Mouse (Mus musculus) C2C12 (cell line): ENCODE data around the gene Kcng3. TPM values are rescaled to one million over a fixed set of nuclear protein-coding genes. Genes with fewer than 3 reads are reported as not detected.

Experiments
- H3K27me3 ChIP-seq: one replicate; pipeline ENCODE4 v1.6.1; 2011; ENCODE audit not compliant: control insufficient read depth, insufficient read depth, insufficient read length
- H3K36me3 ChIP-seq: one replicate; pipeline ENCODE4 v1.6.1; 2011; ENCODE audit not compliant: control insufficient read depth, insufficient read depth
- H3K4me3 ChIP-seq: one replicate; pipeline ENCODE4 v1.5.1; 2011; ENCODE audit warnings: mild to moderate bottlenecking, control low read depth; ENCODE audit not compliant: poor library complexity, insufficient read depth, severe bottlenecking
- H3K79me2 ChIP-seq: one replicate; pipeline ENCODE4 v1.6.1; 2011; ENCODE audit not compliant: control insufficient read depth, insufficient read depth
- H3K79me3 ChIP-seq: one replicate; pipeline ENCODE4 v1.6.1; 2011; ENCODE audit warnings: low read depth, control low read depth
- H3ac ChIP-seq: one replicate; pipeline ENCODE3; 2011; ENCODE audit warnings: low read depth; ENCODE audit not compliant: control insufficient read depth, insufficient read length
- CEBPB ChIP-seq: IDR thresholded peaks from one replicate; pipeline ENCODE4 v1.6.1; 2011; ENCODE audit warnings: low read depth, mild to moderate bottlenecking, control low read depth, moderate library complexity
- CTCF ChIP-seq: IDR thresholded peaks from one replicate; pipeline ENCODE4 v1.5.1; 2011; ENCODE audit not compliant: control insufficient read depth, insufficient read depth, insufficient read length
- FOSL1 ChIP-seq: IDR thresholded peaks from one replicate; pipeline ENCODE4 v1.8.0; 2011; ENCODE audit warnings: mild to moderate bottlenecking, low read length; ENCODE audit not compliant: poor library complexity, insufficient read depth, severe bottlenecking
- MAX ChIP-seq: IDR thresholded peaks from one replicate; pipeline ENCODE4 v1.6.1; 2011; ENCODE audit warnings: mild to moderate bottlenecking, control low read depth
- MYOD1 ChIP-seq: IDR thresholded peaks from one replicate; pipeline ENCODE4 v1.6.1; 2011; ENCODE audit warnings: low read depth; ENCODE audit not compliant: control insufficient read depth, insufficient read length
- MYOG ChIP-seq: IDR thresholded peaks from one replicate; pipeline ENCODE4 v1.6.1; 2011; ENCODE audit not compliant: control insufficient read depth, insufficient read length; ENCODE audit errors: extremely low read depth
- USF1 ChIP-seq: IDR thresholded peaks from one replicate; pipeline ENCODE4 v1.6.1; 2011; ENCODE audit warnings: low read depth, mild to moderate bottlenecking, control low read depth, moderate library complexity
- polyA plus RNA-seq: library from polyadenylated mRNA; unstranded; fragments of >200 nt; fragmentation: generic; extraction: Trizol; gene quantifications from one replicate; pipeline ENCODE4 v1.2.1, GENCODE M21; 2012; ENCODE audit warnings: missing spikeins

The Kcng3 gene
- polyA plus RNA-seq, 1 experiment: not detected

- Histone ChIP-seq H3K36me3 (no peaks in the 10 kb centered on the region), H3K79me3 (no peaks in the 10 kb centered on the region), H3K79me2 (no peaks in the 10 kb centered on the region), H3K27me3 (peaks cover 2% of the 10 kb centered on the region), H3ac (no peak overlapping the region), H3K4me3 (no peak overlapping the region)
- no peak for TF ChIP-seq MAX
- no peak for TF ChIP-seq MYOD1
- TF ChIP-seq FOSL1: no peak
- no peak for TF ChIP-seq MYOG
- TF ChIP-seq USF1: no peak
- no peak for TF ChIP-seq CEBPB
- TF ChIP-seq CTCF: no peak
Measured at GRCm38 (mm10) chr17:83637393-83637792, 5.7 kb upstream of the Kcng3 start.

GRCm38 (mm10) chr17:83636443-83636842, 4.7 kb upstream of the Kcng3 start:
- H3K36me3 ChIP-seq: no peaks in the 10 kb centered on the region
- H3K79me2 ChIP-seq: no peaks in the 10 kb centered on the region
- H3ac ChIP-seq: no peak overlapping the region
- peaks cover 11% of the 10 kb centered on the region for H3K27me3 ChIP-seq
- TF ChIP-seq FOSL1: no peak
- H3K79me3 ChIP-seq: no peaks in the 10 kb centered on the region
- H3K4me3 ChIP-seq: no peak overlapping the region

DNA sequence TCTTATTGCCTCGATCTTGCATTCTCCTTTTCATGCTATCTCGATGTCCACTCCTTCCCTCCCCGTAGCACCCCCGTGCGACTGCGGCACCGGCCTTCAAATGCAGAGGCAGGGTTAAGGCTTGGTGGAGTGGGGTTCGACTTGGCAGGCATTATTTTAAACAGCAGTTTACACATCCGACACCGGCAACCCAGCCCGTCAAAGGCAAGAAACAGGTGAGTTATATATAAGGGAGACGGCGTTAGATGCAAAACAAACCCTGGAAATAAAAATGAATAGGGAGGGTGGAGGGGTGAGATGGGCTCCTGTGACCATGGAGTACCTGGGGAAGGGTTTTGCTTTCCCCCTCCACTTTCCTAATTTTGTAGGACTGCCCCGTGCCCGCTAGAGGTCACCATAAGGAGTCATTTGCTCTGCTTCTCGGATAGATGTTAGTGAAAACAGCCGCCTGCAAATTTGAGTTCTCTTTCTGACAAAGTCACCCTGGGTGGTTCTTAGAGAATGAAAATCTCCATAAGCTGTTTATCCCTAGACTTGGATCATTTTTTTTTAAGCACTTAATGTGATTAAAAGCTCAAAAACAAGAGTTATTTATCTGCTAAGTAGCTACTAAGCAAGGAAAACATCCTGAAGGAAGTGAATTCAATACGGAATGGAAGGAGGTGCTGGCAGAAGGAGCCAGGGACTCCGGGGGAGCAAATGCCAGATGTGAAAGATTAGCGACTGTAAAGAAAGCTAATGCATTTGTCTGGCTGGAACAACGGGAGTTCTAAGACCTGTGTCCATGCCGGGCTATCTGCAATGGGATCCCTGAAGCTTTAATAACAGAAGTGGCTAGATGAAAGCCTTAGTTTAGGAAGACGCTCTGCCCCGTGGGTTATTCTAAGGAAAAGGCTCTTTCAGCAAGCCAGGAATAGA, 1.2 kb upstream of the Kcng3 start:
- no peaks in the 10 kb centered on the region for H3K79me2 ChIP-seq
- H3K36me3 ChIP-seq: no peaks in the 10 kb centered on the region
- H3K79me3 ChIP-seq: no peaks in the 10 kb centered on the region
- peaks cover 37% of the 10 kb centered on the region for H3K27me3 ChIP-seq
- H3K4me3 ChIP-seq: no peak overlapping the region
- TF ChIP-seq MYOD1 (no peak), MYOG (no peak), CTCF (no peak), CEBPB (no peak), USF1 (no peak), MAX (no peak), FOSL1 (no peak)
- H3ac ChIP-seq: no peak overlapping the region

- Histone ChIP-seq H3K27me3 (peaks cover 49% of the 10 kb centered on the region), H3K79me3 (no peaks in the 10 kb centered on the region), H3K36me3 (no peaks in the 10 kb centered on the region), H3K79me2 (no peaks in the 10 kb centered on the region), H3K4me3 (no peak overlapping the region), H3ac (no peak overlapping the region)
- TF ChIP-seq MYOD1 (no peak), FOSL1 (no peak), MAX (no peak), CTCF (no peak), USF1 (no peak), CEBPB (no peak)
Measured at GRCm38 (mm10) chr17:83630787-83631678, 662 bp downstream of the Kcng3 start.

DNA sequence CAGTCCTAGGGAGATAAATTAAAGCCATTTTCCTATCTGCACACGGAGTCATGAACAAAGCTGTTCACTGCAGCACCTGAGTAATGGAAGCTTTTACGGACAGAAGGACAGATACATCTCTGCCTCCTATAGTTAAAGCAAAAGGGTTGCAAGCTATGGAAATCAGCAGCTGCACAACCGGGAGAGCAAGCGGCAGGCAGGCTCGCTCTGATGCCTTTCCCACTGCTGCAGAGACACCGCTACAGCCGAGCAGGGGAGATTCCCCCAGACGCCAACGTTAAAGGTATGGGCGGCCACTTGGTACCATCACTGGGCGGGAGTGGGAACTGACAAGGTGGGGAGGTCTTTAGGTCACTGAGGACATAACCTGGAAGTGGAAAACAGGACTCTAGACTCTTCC, 17.8 kb downstream of the Kcng3 start:
- no peaks in the 10 kb centered on the region for H3K79me2 ChIP-seq
- peaks cover 4% of the 10 kb centered on the region for H3K27me3 ChIP-seq
- no peaks in the 10 kb centered on the region for H3K36me3 ChIP-seq
- H3K79me3 ChIP-seq: no peaks in the 10 kb centered on the region
- no peak overlapping the region for H3ac ChIP-seq
- no peak overlapping the region for H3K4me3 ChIP-seq
- no peak for TF ChIP-seq MYOG
- TF ChIP-seq CTCF: no peak
- no peak for TF ChIP-seq MYOD1
- no peak for TF ChIP-seq CEBPB
- TF ChIP-seq FOSL1: no peak
- TF ChIP-seq USF1: no peak
- TF ChIP-seq MAX: no peak
